ENCODE assay signal across 9 mouse cellular contexts in the genomic region with DNA sequence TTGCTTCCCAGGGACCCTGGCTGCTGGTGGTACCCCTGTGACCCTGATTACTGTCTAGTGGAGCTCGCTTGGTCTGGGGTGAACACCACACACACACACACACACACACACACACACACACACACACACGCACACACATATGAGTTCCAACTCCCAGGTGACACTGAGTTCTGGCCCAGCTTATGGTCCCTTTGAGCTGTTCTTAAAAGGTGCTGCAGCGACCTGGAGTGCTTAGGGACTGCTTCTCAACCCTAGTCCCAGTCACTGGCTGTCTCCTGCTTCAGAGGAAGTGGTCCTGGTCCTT. TPM values are rescaled to one million over a fixed set of nuclear protein-coding genes. Genes with fewer than 3 reads are reported as not detected.
A peak's percentile ranks its signal among the peaks of the same experiment; 100 is the strongest.
DNase-seq lines count a peak whose midpoint lies in the region; ATAC-seq and TF ChIP-seq lines count a peak whose summit lies in the region.
"Had no signal": no experiment of that assay in that cellular context is flagged by ENCODE, and none has a peak within 500 bp of the region (broad histone marks: within the 10 kb centered on the region; RNA-seq: fewer than 3 reads in every experiment).

No protein-coding gene starts in this region.

- peak overlapping the region; percentile 80 for H3K4me3 ChIP-seq in heart, embryonic 15.5 days
- peak overlapping the region; percentile 72 for H3K4me3 ChIP-seq in bone marrow, adult 2 months (replicated peaks; ENCODE audit: control insufficient read depth, low read depth, low read length)
- peak overlapping the region; percentile 66 for H3K4me3 ChIP-seq in hindbrain, embryonic 13.5 days
- peak overlapping the region; percentile 48 for H3K4me3 ChIP-seq in midbrain, embryonic 11.5 days (ENCODE audit: low read depth, low read length)

- peak overlapping the region; percentile 93 for H3K4me2 ChIP-seq in heart, embryonic 15.5 days
- peak overlapping the region; percentile 91 for H3K4me2 ChIP-seq in hindbrain, embryonic 13.5 days
- H3K4me2 ChIP-seq in midbrain, embryonic 11.5 days, result peak overlapping the region; percentile 74

- no peak overlapping the region for H3K27ac ChIP-seq in heart, embryonic 15.5 days
- H3K27ac ChIP-seq in bone marrow, adult 2 months (ENCODE audit: control insufficient read depth, insufficient read depth, low read depth, low read length, poor library complexity), result no peak overlapping the region
- peak overlapping the region; percentile 62; the same call in 1 of the 2 replicates for H3K27ac ChIP-seq in hindbrain, embryonic 13.5 days
- H3K27ac ChIP-seq in midbrain, embryonic 11.5 days (ENCODE audit: low read depth, low read length), result no peak overlapping the region

- H3K4me1 ChIP-seq in heart, embryonic 15.5 days (replicated peaks), result peaks cover 17% of the 10 kb centered on the region
- H3K4me1 ChIP-seq in bone marrow, adult 2 months (ENCODE audit: control insufficient read depth, insufficient read depth, low read length), result peaks cover 2% of the 10 kb centered on the region; the same call in 1 of the 2 replicates
- peaks cover 16% of the 10 kb centered on the region for H3K4me1 ChIP-seq in hindbrain, embryonic 13.5 days (replicated peaks)
- peaks cover 2% of the 10 kb centered on the region; the same call in 1 of the 2 replicates for H3K4me1 ChIP-seq in midbrain, embryonic 11.5 days (ENCODE audit: control insufficient read depth, insufficient read depth, low read length)

- 17% methylated on average over 3 of the region's 3 CpGs for WGBS in heart, embryonic 15.5 days
- WGBS in bone marrow, adult 2 months, result 49% methylated on average over 3 of the region's 3 CpGs
- 17% methylated on average over 3 of the region's 3 CpGs for WGBS in hindbrain, embryonic 13.5 days
- WGBS in midbrain, embryonic 11.5 days, result 21% methylated on average over 3 of the region's 3 CpGs

- DNase-seq in heart, postnatal 4 days, result no peak
- no peak for DNase-seq in midbrain, embryonic 11.5 days (ENCODE audit: low spot score, missing footprints)
- DNase-seq in gastrocnemius, postnatal 14 days, result no peak
- DNase-seq in urinary bladder, adult 2 months (ENCODE audit: low spot score), result no peak
- no peak for DNase-seq in layer of hippocampus, adult 9-11 months

- H3K9ac ChIP-seq in heart, embryonic 15.5 days, result peak overlapping the region; percentile 64
- H3K9ac ChIP-seq in hindbrain, embryonic 13.5 days, result peak overlapping the region; percentile 79
- peak overlapping the region; percentile 46; the same call in 1 of the 2 replicates for H3K9ac ChIP-seq in midbrain, embryonic 11.5 days (ENCODE audit: low read length)

- TF ChIP-seq POLR2A in bone marrow, adult 2 months (IDR thresholded peaks at IDR 0.05; ENCODE audit: borderline replicate concordance, control insufficient read depth, low read depth, low read length), result no peak

- intact Hi-C loops in gastrocnemius, postnatal 14 days (cut with DNase I; ENCODE audit: low total_unique reads), result loop anchor here (10.0 kb wide), 1 partner anchor 462 kb away; no protein-coding TSS in a partner anchor

- peaks cover 11% of the 10 kb centered on the region for H3K27me3 ChIP-seq in heart, embryonic 15.5 days
- peaks cover 13% of the 10 kb centered on the region for H3K27me3 ChIP-seq in hindbrain, embryonic 13.5 days
- peaks cover 6% of the 10 kb centered on the region; the same call in 1 of the 2 replicates for H3K27me3 ChIP-seq in midbrain, embryonic 11.5 days (ENCODE audit: control insufficient read depth, insufficient read depth, low read length)

- no peaks in the 10 kb centered on the region for H3K36me3 ChIP-seq in heart, embryonic 15.5 days
- no peaks in the 10 kb centered on the region for H3K36me3 ChIP-seq in hindbrain, embryonic 13.5 days
- H3K36me3 ChIP-seq in midbrain, embryonic 11.5 days (ENCODE audit: control insufficient read depth, insufficient read depth, low read length), result no peaks in the 10 kb centered on the region
- H3K36me3 ChIP-seq: G1E had no signal

- no peak for TF ChIP-seq CTCF in bone marrow, adult 2 months (IDR thresholded peaks at IDR 0.05; ENCODE audit: control insufficient read depth, insufficient read depth, low read length)

- no peaks in the 10 kb centered on the region for H3K9me3 ChIP-seq in heart, embryonic 15.5 days (replicated peaks)
- H3K9me3 ChIP-seq in hindbrain, embryonic 13.5 days, result no peaks in the 10 kb centered on the region
- H3K9me3 ChIP-seq in midbrain, embryonic 11.5 days (ENCODE audit: control insufficient read depth, low read length), result no peaks in the 10 kb centered on the region

- no peak for ATAC-seq in heart, embryonic 15.5 days (replicated peaks; ENCODE audit: insufficient number of reproducible peaks, insufficient read depth, low FRiP score, low read depth)
- no peak for ATAC-seq in hindbrain, embryonic 13.5 days (ENCODE audit: low FRiP score)
- no peak for ATAC-seq in midbrain, embryonic 11.5 days (ENCODE audit: low FRiP score)

RNA-seq across cellular contexts. Expression of a gene that starts 0.6 kb away (rescaled TPM):
- polyA plus RNA-seq in heart, embryonic 15.5 days (2015; fragmentation: Nextera tagmentation; extraction: Ambion mirVana), result 11.4 and 13.8 TPM in 2 replicates
- 10 to 100 TPM; 48.2 to 54.0 TPM for total RNA-seq in heart, postnatal 4 days (2021)
- polyA plus RNA-seq in bone marrow, adult 2 months (2011; ENCODE audit: insufficient read depth, insufficient read length, low replicate concordance, missing spikeins), result 3.1 and 4.8 TPM in 2 replicates
- 6.6 and 7.5 TPM in 2 replicates for polyA plus RNA-seq in hindbrain, embryonic 13.5 days (2015; fragmentation: Nextera tagmentation; extraction: Ambion mirVana)
- 3.0 and 3.5 TPM in 2 replicates for polyA plus RNA-seq in midbrain, embryonic 11.5 days (2014; fragmentation: Nextera tagmentation; extraction: Ambion mirVana)
- 10 to 100 TPM; 13.2 to 16.5 TPM for total RNA-seq in gastrocnemius, postnatal 14 days (2021)
- polyA plus RNA-seq in urinary bladder, adult 2 months (2012; rRNA removed), result 1.0 and 1.4 TPM in 2 replicates
